Mouse (Mus musculus) adipose tissue, adult 10 weeks (tissue): ENCODE data around the gene Olfr961. TPM values are rescaled to one million over a fixed set of nuclear protein-coding genes. Genes with fewer than 3 reads are reported as not detected.

Experiments
- polyA plus RNA-seq: library from polyadenylated mRNA; stranded (reverse); fragments of 350-450 nt; fragmentation: Illumina TruSeq; extraction: RNeasy Lipid Tissue Mini Kit (QIAGEN cat#74804); gene quantifications from one replicate; pipeline ENCODE4 v1.2.3, GENCODE M21; 2014; ENCODE audit warnings: low read depth, low replicate concordance

The Olfr961 gene
- not detected for polyA plus RNA-seq

GRCm38 (mm10) chr9:39644785-39645184, at the start of gene Olfr961:
Olfr961 (plus strand) TSS chr9:39645085.

GRCm38 (mm10) chr9:39603999-39604453, 40.9 kb upstream of the Olfr961 start, which contains the start of gene AW551984:
AW551984 (minus strand) TSS chr9:39604403.

GRCm38 (mm10) chr9:39610355-39610754, 34.5 kb upstream of the Olfr961 start, which contains the start of gene Olfr148:
Olfr148 (plus strand) TSS chr9:39610655.

GRCm38 (mm10) chr9:39621073-39621472, 23.8 kb upstream of the Olfr961 start, which contains the start of gene Olfr960:
Olfr960 (plus strand) TSS chr9:39621373.

GRCm38 (mm10) chr9:39666905-39667304, 22.0 kb downstream of the Olfr961 start, which contains the start of gene Olfr963:
Olfr963 (plus strand) TSS chr9:39667205.

Other genes with a start within 250 kb of the Olfr961 start
- gene Olfr952, start 217.9 kb upstream of the Olfr961 start, polyA plus RNA-seq, result not detected
- not detected for gene Olfr954, start 188.4 kb upstream of the Olfr961 start, polyA plus RNA-seq
- gene Olfr955, start 173.1 kb upstream of the Olfr961 start, polyA plus RNA-seq, result not detected
- not detected for gene Olfr44, start 151.1 kb upstream of the Olfr961 start, polyA plus RNA-seq
- gene Olfr957, start 129.3 kb upstream of the Olfr961 start, polyA plus RNA-seq, result not detected
- not detected for gene Olfr958, start 91.0 kb upstream of the Olfr961 start, polyA plus RNA-seq
- not detected for gene Olfr959, start 69.5 kb upstream of the Olfr961 start, polyA plus RNA-seq
- 0.19 TPM for gene AW551984, start 40.7 kb upstream of the Olfr961 start, polyA plus RNA-seq
- not detected for gene Olfr148, start 34.4 kb upstream of the Olfr961 start, polyA plus RNA-seq
- not detected for gene Olfr960, start 23.7 kb upstream of the Olfr961 start, polyA plus RNA-seq
- gene Olfr963, start 22.1 kb downstream of the Olfr961 start, polyA plus RNA-seq, result not detected
- not detected for gene Olfr149, start 62.0 kb downstream of the Olfr961 start, polyA plus RNA-seq
- not detected for gene Olfr965, start 66.3 kb downstream of the Olfr961 start, polyA plus RNA-seq
- not detected for gene Olfr150, start 85.9 kb downstream of the Olfr961 start, polyA plus RNA-seq
- not detected for gene Olfr967, start 101.2 kb downstream of the Olfr961 start, polyA plus RNA-seq
- not detected for gene Olfr968, start 138.2 kb downstream of the Olfr961 start, polyA plus RNA-seq
- gene Olfr969, start 145.9 kb downstream of the Olfr961 start, polyA plus RNA-seq, result not detected
- not detected for gene Olfr970, start 163.8 kb downstream of the Olfr961 start, polyA plus RNA-seq
- gene Olfr971, start 191.8 kb downstream of the Olfr961 start, polyA plus RNA-seq, result not detected
- not detected for gene Olfr972, start 221.3 kb downstream of the Olfr961 start, polyA plus RNA-seq